Mouse (Mus musculus): ENCODE results near the gene Hsd17b12.

Hsd17b12 gene

GRCm38 (mm10) chr2:94002331-94002730 is 155.4 kb downstream of the Hsd17b12 start:
- DNase-seq = peak; percentile 87

GRCm38 (mm10) chr2:94001918-94002317 is 155.8 kb downstream of the Hsd17b12 start:
- no peak for DNase-seq

- DNase-seq = peak; percentile 24
Measured at GRCm38 (mm10) chr2:94001411-94001810, 156.4 kb downstream of the Hsd17b12 start.

- DNase-seq = no peak
Measured at GRCm38 (mm10) chr2:93996254-93996653, 161.5 kb downstream of the Hsd17b12 start, which contains the start of gene Gm27027. Gene Gm27027 (minus strand): TSS chr2:93996354.

- DNase-seq = no peak
Measured at GRCm38 (mm10) chr2:93992810-93993209, 165.0 kb downstream of the Hsd17b12 start.

GRCm38 (mm10) chr2:93992259-93992658 is 165.5 kb downstream of the Hsd17b12 start:
- peak; percentile 20 for DNase-seq

GRCm38 (mm10) chr2:93991336-93991735 is 166.4 kb downstream of the Hsd17b12 start:
- DNase-seq = no peak

GRCm38 (mm10) chr2:93988440-93988839 is 169.3 kb downstream of the Hsd17b12 start:
- DNase-seq = no peak
